Mouse (Mus musculus): ENCODE data around the gene Ksr2.

- no peak for TF ChIP-seq CTCF (IDR thresholded peaks at IDR 0.05; ENCODE audit: low read depth, low read length)
- TF ChIP-seq POLR2A (IDR thresholded peaks at IDR 0.05; ENCODE audit: extremely low read depth, insufficient read depth, low read length): no peak
Measured at GRCm38 (mm10) chr5:117671362-117671761, 257.6 kb downstream of the Ksr2 start.

All from liver, adult 2 months (tissue).